Mouse (Mus musculus): Measurements from ENCODE around the gene Lrwd1. TPM values are rescaled to one million over a fixed set of nuclear protein-coding genes. Genes with fewer than 3 reads are reported as not detected.
"Not testable (repeated sequence)": the region's sequence is repeated elsewhere in the genome, so short reads cannot be mapped to it uniquely, and the experiment has no call there.

Lrwd1 gene
- 32.9 and 34.4 TPM in 2 replicates for total RNA-seq (2017)

GRCm38 (mm10) chr5:136135571-136136291 lies at the start of gene Lrwd1, which contains the start of gene Alkbh4:
Gene Lrwd1 (minus strand): TSS chr5:136136074.
Gene Alkbh4 (plus strand): TSS chr5:136136146.
- peak; percentile 94 for ATAC-seq (ENCODE audit: extremely low read depth, insufficient number of reproducible peaks, low FRiP score, poor library complexity, severe bottlenecking)

GRCm38 (mm10) chr5:136183766-136184165 lies 47.9 kb upstream of the Lrwd1 start:
- ATAC-seq (ENCODE audit: extremely low read depth, insufficient number of reproducible peaks, low FRiP score, poor library complexity, severe bottlenecking), result 0 out of 2 replicates have a peak, but pooled peaks have one; percentile 27

DNA sequence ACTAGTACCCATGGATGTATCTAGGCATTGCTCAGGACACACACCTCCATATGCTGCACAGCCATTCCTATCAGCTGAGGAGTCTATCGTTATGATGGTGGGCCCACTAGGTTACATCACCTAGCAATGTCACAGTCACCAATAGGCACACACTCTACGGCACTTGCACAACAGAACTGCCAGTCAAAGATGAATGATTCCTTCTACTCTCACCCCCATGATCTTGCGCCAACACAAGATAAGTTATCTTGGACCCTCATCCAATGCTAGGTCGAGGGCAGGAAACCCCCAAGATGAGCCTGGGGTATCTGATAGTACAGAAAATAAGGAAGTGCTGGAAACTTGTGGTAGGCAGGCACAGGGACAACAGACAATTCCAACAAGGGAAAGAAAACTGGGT lies 47.0 kb upstream of the Lrwd1 start:
- no peak for ATAC-seq (ENCODE audit: extremely low read depth, insufficient number of reproducible peaks, low FRiP score, poor library complexity, severe bottlenecking)

GRCm38 (mm10) chr5:136182049-136182448 lies 46.2 kb upstream of the Lrwd1 start:
- no peak for ATAC-seq (ENCODE audit: extremely low read depth, insufficient number of reproducible peaks, low FRiP score, poor library complexity, severe bottlenecking)

- no peak for ATAC-seq (ENCODE audit: extremely low read depth, insufficient number of reproducible peaks, low FRiP score, poor library complexity, severe bottlenecking)
These were observed 45.3 kb upstream of the Lrwd1 start for GRCm38 (mm10) chr5:136181197-136181596.

DNA sequence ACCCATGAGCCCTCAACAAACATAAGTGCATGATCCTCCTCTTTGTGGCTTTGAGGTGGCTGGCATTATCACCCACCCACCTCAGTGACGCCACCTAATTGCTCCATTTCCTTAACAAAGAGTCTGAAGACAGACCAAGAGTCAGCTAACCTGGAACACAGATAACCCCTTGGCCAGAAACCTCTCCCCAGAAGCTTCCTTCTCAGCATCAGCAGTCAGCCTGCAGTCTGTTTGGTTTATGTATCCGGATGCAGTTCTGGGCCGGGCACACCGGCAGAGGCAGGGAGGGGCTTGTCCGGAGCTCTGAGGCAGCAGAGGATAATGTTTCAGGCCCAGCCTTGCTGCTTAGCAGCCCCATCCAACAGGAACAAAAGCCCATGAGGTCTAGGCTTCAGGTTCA lies 43.7 kb upstream of the Lrwd1 start:
- ATAC-seq (ENCODE audit: extremely low read depth, insufficient number of reproducible peaks, low FRiP score, poor library complexity, severe bottlenecking), result peak; percentile 39; the same call in 1 of the 2 replicates

GRCm38 (mm10) chr5:136173606-136174463 lies 38.0 kb upstream of the Lrwd1 start:
- peak; percentile 8; the same call in 1 of the 2 replicates for ATAC-seq (ENCODE audit: extremely low read depth, insufficient number of reproducible peaks, low FRiP score, poor library complexity, severe bottlenecking)

DNA sequence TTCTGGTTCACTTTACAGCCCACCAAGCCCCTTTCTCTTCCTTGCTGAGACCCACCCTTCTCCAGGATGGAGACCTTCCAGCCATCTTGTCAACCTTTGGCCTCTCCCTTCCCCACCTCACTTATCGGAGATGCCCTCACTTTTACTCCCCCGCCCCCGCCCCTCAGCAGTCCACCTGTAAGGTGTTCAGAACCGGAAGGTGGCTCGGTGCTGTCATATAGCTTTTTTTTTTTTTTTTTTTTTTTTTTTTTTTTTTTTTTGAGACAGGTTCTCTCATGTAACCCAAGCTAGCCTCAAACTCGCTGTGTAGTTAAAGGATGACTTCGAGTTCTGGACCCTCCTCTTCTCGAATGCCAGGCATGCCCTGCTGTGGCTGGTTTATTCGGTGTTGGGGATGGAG lies 37.1 kb upstream of the Lrwd1 start:
- ATAC-seq (ENCODE audit: extremely low read depth, insufficient number of reproducible peaks, low FRiP score, poor library complexity, severe bottlenecking), result no peak

GRCm38 (mm10) chr5:136171363-136172341 lies 35.8 kb upstream of the Lrwd1 start:
- ATAC-seq (ENCODE audit: extremely low read depth, insufficient number of reproducible peaks, low FRiP score, poor library complexity, severe bottlenecking), result peak; percentile 32; the same call in 1 of the 2 replicates

DNA sequence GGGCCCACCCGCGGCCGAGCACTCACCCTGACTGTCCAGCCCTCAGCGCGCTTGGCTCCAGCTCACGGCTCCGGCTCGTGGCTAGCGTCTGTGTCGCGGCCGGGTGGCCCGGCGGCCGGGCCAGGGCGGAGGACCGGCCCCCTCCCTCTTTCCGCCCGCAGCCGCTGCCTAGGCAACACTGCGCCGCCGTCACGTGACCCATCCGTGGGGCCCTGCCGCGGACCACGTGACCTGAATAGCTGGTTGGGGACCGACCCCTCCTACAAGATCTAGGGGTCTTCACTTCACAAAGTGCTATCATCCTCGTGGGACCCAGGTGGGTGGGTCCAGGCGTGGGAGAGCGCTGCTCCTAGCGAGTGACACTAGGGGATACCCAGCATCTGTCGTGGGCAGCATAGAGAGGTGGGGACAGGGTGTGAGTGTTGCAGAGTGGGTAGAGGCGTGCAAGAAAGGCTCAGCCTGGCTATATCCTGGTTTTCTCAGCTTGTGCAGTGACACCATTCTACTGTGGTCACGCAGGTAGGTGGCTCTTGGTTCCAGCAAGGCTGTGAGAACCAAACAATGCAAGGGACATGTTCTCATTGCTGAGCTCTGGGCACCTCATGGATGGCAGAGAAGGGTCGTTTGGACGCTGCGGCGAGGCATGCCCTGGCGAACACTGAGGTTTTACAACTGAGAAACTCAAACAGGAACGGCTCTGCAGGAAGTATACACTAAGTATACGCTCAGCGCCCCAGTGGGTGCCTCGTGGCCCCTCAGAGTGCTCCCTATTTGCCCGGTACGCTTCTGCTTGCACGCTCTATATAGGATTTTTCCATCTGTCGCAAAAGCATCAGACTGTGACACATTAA lies 34.9 kb upstream of the Lrwd1 start, which contains the start of gene Orai2:
Orai2 (minus strand) TSS at position 202 of the 851 bp plus-strand sequence.
- ATAC-seq (ENCODE audit: extremely low read depth, insufficient number of reproducible peaks, low FRiP score, poor library complexity, severe bottlenecking), result peak; percentile 34

DNA sequence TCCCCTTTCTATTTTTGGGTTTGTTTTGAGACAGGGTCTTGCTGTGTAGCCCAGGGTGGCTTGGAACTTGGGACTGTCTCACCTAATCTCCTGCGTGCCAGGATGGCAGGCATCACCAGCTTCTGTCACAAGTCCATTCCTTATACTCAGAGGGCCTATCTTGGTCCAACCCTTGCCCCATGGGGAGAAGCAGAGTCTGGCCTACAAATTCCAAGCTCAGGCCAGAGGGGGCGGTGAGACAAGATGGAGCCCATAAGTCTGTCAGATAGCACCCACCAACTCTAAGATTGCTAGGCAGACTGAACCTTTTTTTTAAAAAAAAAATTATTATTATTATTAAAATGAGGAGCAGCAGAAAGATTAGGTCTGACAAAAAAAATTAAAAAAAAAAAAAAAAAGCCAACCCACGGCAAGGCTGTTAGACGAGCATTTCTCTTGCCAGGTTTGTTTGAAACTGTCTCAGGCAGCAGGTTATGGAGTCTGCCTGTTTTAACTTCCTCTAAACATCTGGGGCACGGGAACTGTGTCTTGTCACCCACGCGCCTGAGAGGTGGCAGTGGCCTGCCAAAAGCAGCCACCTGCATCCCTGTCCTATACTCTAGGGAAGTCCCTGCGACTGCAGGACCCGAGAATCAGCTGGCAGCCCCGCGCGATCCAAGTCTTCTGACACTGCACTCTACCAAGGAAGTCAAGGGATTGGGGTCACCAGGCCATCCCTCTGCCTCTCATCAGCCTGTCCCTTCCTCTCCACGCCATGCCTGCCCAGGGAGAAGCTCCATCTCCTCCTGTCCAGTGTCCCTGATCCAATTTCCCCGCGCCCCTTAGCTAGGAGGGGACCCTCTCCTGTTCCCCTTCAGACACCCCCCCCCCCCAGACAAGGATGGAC lies 34.0 kb upstream of the Lrwd1 start:
- ATAC-seq (ENCODE audit: extremely low read depth, insufficient number of reproducible peaks, low FRiP score, poor library complexity, severe bottlenecking), result peak; percentile 55

- no peak for ATAC-seq (ENCODE audit: extremely low read depth, insufficient number of reproducible peaks, low FRiP score, poor library complexity, severe bottlenecking)
These were observed 32.2 kb upstream of the Lrwd1 start for GRCm38 (mm10) chr5:136168071-136168470.

DNA sequence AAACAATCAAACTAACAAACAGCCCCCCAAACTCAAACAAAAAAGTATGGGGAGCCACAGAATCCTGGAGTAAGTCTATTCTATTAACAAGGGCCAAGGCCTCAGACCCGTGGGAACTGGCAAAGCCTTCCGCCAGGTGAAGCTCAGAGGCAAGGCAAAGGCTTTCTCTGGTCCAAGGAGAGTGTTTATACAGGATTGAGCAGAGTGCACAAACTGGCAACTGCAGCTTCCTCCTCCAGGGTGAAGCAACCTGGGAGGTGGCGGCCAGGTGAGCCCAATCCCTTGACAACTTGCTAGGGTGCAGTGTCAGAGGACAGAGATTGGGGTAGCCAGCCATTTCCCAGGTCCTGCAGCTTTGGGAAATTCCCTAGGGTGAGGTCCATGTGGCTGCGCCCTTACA lies 31.4 kb upstream of the Lrwd1 start:
- no peak for ATAC-seq (ENCODE audit: extremely low read depth, insufficient number of reproducible peaks, low FRiP score, poor library complexity, severe bottlenecking)

GRCm38 (mm10) chr5:136165246-136165645 lies 29.4 kb upstream of the Lrwd1 start:
- ATAC-seq (ENCODE audit: extremely low read depth, insufficient number of reproducible peaks, low FRiP score, poor library complexity, severe bottlenecking), result no peak

DNA sequence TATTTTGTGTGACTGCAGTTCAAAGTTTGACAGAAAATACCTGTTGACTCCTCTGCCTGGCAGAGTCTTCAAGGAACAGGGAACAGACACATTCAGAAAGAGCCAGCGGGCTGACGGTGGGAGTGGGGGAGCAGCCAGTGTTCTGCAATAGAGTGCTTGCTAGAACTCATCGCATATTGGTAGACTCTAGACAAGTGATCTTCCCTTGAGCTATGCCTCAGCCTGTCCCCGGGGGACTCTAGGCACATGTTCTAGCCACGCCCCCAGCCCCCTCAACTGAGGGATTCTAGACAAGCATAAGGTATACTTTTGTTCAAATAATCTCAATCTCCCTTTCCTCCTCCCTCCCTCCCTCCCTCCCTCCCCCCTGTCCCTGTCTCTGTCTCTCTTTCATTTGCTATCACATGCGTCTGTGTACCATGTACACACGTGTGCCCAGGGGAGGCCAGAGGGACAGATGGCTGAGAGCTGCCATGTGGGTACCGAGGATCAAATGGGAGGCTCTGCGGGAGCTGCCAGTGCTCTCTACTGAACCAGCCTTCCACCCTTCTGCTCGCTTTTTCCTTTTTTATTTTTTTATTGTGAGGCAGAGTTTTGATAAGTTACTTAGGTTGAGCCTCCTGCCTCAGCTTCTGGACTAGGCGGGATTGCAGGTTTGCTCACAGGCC lies 28.1 kb upstream of the Lrwd1 start:
- ATAC-seq (ENCODE audit: extremely low read depth, insufficient number of reproducible peaks, low FRiP score, poor library complexity, severe bottlenecking), result no peak

- ATAC-seq (ENCODE audit: extremely low read depth, insufficient number of reproducible peaks, low FRiP score, poor library complexity, severe bottlenecking), result not testable (repeated sequence)
These were observed 24.2 kb upstream of the Lrwd1 start for GRCm38 (mm10) chr5:136160084-136160483.

Measured in neutrophil, adult 5-6 weeks (primary cell).